Mouse (Mus musculus) layer of hippocampus, postnatal 14 days (tissue): ENCODE data around the gene Tbl1x. TPM values are rescaled to one million over a fixed set of nuclear protein-coding genes. Genes with fewer than 3 reads are reported as not detected.

Source experiments
- DNase-seq, 2 experiments: peaks; one replicate each; pipeline ENCODE4 v3.0.0; 2021 to 2022; ENCODE audit warnings: low spot score in 2 of 2, mixed read lengths in 1 of 2
- total RNA-seq, 2 experiments: library from RNA; stranded (reverse); gene quantifications; 2 replicates each; pipeline ENCODE4 v1.2.3; 2021

Gene Tbl1x
- total RNA-seq, 2 experiments from 2014 or later: 39.2 to 39.5 TPM

DNA sequence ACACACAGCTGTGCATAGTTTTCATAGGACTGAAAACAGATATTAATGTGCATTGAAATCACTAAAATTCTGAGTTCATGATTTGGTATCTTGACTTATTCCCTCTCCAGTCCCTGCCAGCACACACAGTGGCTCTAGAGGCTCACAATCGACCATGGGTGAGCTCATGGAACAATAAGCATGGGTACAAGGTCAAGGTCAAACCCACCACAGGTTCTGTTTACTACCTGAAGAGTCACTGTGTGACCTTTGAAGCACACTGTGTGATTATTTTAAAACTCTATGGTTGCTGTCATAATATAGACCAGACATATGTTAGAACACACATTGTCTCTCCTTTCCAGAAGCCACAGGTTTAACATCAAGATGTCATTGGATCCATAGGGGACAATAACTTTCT lies 96.7 kb downstream of the Tbl1x start:
- DNase-seq: no peak

DNA sequence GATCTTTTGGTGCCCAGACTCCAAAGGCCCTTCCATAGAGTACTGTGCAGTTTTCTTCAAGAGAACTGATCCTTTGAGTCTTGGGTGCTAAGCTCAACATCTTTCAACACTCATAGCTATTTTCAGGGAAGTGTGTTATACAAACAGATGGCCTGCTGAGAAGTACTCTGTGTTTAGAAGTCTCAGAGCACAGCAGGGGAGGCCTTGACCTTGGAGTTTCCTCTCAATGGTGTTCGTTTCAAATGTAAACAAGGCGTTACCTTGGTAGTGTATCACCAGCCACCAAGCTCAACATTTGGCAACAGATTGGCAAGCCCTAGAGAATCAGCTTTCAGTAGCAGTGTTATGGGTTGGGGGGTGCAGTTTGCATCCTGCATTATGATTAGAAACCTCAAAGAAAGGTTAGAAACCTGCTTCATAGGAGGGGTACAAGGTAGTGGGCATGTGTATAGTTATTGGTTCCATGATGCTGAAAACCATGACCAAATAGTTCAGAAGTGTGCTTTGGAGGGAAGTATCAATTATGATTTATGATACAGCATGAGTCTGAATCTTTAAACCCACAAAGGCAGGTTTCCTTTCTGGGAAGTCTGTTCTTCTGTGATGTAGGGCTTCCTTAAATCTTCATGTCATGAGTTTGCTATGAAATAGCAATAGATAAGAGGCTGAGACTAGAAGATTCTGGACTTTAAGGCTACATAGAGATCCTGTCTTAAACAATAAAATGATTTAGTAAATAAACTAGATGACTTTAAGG lies 98.3 kb downstream of the Tbl1x start:
- DNase-seq: no peak

DNA sequence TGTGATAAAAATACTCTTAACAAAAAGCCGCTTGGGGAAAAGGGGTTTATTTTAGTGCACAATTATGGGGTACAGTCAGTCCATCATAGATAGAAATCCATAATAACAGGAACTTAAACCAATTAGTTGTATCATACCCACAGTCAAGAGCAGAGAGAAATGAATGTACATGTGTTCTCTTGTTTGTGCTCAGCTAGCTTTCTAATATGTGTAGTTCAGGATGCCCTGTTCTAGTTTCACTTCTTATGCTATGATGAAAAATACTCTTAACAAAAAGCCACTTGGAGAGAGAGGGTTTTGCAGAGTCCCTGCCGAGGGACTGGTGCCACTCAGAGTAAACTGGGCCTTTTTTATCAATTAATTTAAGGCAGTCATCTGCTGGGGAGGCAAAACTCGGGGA lies 101.1 kb downstream of the Tbl1x start:
- no peak for DNase-seq

DNA sequence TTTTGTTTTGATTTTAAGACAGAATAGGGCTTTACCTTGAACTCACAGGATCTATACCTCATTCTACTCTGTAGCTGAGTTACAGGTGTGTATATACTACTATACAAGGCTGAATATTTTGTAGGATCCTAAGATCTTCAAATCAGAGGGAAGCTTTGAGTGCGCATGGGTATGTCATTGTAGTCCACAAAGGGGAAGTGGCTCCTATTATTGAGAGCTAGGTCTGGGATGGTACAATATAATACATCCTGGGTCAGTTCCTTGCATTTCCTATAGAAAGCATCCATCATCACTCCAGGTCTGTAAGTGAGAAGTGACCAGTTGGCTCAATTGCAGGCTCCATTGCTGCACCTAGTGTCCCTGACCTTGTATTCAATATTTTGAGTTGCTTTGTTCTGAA lies 102.2 kb downstream of the Tbl1x start:
- no peak for DNase-seq

DNA sequence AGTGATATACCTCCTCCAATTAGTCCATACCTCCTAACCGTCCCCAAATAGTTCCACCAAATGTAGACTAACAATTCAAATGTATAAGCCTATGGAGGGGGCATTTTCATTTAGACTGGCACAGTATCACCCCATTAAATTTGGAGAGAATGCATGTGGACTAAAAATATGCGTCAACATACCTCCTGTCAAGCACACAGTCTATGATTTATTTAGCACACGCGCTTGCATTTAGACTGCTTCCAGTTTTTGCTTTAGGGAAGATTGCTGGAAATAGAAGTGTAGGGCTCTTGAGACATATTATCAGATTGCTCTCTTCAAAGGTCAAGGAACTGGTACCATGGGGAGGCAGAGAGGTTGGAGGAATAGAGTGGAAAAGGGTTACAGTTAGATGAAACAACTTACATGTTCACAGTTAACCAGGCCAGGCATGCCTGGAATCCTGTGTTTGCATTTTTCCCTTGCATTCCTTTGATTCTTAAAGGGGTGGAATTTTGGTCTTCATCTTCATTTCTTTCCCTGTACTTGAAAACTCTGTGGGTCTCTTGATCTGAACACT lies 105.0 kb downstream of the Tbl1x start:
- DNase-seq: no peak

DNA sequence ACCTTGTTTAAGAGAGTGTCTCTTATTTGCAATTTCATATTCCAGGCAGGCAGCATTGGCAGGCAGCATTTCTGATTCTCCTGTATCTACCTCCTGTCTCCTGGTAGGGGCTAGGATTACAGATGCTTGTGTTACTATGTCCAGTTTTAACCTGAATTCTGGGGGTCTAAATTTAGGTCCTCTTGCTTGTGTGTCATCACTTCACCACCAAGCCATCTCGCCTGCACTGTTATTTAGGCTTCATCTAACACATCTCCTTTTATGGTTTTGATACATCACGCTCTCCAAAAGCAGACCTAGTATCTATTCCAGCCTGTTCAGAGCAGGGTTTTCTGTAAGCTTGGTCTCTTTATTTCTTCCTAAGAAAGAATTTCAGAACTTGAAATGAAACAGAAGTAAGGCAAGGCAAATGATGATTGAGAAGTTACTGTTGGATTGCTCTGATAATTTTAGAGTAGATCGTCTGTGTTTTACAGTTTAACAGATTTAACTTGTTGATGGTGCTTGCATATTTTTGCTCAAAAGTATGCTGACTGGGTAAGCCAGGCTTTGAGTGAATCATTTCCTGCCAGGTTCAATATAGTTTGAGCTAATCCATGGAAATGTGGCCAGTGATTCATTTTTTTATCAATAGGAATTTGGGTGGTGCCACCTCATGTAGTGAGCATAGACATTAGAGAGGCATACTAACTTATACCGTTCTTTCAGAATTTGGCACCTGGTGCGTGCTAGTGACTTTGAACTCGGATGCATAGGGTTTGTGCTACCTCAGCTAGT lies 106.7 kb downstream of the Tbl1x start:
- no peak for DNase-seq

DNA sequence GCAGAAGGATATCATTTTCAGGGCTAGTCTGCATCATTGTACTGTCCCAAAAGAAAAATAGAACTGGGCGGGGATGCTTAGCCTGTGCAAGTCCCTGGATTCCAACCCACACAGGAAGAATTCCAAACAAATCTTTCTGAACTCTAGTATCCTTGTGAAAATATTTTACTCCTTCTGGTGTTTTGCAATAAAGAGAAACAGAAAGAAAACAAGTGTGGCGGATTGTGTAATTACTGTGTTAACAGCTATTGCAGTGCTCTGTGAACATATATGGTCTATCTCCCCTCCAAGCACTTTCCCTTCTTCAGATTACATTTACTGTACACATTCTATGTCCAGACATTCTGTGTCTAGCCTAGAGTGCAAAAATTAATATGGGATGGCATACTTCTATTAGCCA lies 119.6 kb downstream of the Tbl1x start:
- DNase-seq: no peak

DNA sequence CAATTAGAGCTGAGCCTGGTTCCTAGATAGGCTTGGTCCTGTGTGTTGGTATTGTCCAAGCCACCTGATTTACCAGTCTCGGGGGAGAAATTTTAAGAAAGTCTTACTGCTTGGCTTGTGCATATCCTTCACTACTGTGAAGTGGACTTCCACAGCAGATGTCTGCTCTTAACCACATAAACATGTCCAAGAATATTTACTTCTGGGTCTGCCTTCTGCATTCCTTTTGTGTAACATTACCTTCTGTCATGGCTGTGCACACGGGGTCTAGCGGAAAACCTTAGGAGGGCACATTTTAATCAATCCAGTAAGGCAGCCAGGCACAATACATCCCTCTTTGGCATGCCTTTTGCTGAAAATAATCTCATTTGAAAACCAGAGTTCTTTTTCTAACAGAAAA lies 125.7 kb downstream of the Tbl1x start:
- DNase-seq: no peak

DNA sequence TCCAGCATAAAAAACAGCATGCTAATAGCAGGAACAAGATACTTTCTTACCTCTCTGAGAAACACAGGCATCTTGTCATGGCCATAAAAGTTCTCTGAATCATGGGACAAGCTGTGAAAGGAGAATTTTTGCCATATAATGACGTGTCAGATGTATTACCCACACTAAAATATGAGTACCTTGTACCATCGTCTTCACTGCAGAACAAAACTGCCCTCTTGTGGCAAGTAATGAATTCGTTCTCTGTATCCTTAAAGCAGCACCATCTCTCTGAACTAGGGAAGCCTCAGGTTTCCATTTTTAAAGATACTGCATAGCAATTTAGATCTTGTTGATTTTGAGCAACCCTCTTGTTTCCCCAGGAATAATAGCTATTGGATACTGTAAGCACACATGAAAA lies 127.3 kb downstream of the Tbl1x start:
- DNase-seq: peak; percentile 15 to 72

DNA sequence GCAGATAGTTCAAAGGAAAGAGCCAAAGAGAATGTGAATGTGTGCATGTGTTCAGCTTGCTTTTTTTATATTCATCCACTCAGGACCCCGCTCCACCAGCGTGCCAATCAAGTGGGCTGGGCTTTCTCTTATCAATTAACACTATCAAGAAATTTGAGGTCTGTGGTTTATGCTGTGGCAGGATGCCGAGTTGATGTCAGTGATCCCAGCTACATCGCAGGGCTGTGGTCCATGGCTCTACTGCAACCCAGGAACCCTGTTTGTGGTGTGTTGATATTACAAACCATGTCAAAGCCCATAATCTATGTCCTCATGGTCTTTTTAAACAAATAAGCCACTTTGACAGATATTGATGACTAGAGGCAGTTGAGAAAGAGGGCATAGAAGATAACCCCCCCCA lies 129.5 kb downstream of the Tbl1x start:
- no peak for DNase-seq

DNA sequence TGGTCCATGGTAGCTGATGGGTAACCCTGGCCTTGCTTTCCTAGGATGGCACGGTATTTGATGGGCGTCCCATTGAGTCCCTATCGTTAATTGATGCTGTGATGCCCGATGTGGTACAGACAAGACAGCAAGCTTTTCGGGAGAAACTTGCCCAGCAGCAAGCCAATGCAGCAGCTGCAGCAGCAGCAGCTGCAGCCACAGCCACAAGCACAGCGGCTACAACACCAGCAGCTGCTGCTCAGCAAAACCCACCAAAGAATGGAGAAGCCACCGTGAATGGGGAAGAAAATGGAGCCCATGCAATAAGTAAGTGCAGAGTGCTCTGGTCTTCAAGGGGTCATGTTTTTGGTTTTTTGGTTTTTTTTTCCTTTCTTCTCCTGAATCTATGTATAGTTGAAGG lies 135.4 kb downstream of the Tbl1x start:
- no peak for DNase-seq

DNA sequence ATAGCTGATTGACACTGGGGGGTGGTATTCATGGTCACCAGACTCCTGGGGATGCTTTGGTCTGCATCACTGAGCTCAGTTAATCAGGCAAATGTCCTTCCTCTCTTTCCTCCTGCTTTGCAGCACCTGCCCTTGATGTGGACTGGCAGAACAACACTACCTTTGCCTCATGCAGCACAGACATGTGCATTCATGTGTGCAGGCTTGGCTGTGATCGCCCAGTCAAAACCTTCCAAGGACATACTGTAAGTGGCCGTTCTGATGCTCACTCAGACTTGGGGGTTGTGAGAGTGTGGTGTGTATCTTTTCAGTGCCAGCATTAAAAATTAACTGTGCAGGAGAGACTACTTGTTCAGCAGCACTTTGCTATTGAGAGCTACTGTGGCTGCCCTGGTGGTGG lies 139.4 kb downstream of the Tbl1x start:
- DNase-seq: no peak

DNA sequence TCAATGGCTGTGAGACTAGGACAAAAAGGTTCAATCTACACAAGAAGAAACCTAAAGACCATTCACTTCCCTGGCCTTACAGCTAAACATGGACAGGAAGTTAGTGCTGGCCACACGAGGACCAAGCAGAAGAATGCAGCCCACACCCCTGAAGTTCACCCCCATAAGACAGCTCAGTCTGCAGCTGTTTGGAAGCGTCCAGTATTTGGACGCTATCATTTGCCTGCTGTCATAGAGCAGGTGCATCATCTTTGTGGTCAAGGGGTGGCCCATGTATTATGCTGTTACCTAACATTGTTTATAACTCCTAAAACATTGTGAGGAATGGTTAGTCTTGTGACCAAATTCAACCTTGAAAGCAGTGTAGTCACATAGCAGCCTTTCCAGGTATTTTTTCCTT lies 151.2 kb downstream of the Tbl1x start:
- DNase-seq: no peak

DNA sequence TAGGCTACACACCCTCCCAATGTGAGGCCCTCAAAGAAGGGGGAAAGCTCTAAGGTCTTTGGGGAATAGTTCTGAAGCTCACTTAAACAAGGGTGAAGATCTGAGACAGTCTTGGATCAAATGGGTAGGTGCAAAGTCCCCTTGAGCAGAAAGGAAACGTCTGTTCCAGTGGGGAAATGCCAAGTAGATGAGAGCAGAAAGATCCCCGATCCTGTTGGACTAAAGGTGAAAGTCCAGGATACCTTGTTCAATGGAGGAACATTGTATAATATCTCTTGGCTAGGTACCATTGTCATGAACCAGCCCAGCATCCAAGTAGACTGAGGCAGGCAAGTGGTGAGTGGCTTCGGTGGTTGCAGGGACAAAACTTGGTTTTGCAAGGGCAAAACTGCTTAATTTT lies 152.5 kb downstream of the Tbl1x start:
- DNase-seq: no peak

DNA sequence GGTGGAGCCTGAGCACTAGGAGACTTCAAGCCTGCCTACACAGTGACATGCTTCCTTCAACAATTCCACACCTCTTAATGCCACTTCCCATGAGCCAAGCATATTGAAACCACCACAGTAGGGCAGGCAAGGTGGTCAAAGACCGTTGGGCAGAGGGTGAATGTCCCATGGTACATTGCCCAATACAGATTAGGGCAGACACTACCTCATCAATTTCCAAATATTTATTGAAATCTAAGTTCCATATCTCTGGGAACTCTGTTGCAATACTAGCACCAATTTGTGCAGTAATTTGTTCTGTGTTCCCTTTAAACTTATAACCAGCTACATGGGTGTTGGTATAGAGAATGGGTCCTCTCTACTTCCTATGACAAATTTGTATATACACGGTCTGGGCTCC lies 154.2 kb downstream of the Tbl1x start:
- no peak for DNase-seq

DNA sequence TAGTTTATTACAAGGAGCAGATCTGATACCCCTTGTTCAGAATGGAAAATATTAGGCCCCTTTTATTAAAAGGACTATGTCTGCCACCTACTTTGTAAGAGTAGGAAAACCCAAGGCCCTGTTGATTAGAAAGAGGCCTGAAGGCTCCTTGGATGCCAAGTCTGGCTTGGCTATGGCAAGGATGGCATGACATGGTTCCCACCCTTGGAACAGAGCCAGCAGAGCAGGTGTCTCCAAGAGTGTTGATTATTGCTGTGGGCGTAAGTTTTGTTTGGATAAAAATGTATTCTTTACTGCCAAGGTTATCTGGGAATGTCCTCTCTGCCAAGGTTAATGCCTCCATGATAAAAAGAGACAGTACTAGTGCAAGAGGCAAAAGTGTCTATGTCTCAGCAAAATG lies 156.1 kb downstream of the Tbl1x start:
- no peak for DNase-seq

DNA sequence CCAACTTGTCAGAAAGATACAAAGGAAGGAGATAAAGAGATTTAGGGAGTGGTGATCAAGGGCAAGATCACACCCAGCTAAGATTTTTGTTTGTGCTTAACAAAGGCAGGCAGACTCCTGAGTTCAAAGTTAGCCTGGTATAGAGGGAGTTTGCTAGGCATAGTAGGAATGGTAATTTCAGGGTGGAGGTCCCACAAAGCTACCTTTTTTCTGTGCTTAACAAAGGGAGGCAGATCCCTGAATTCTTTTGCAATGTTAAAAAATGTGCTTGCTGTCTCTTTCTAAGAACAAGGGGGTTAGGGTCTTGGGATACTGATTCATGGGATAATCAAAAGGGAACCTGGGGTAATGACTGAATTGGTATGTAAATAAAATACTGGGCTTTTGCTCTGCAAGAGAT lies 156.6 kb downstream of the Tbl1x start:
- DNase-seq: no peak

DNA sequence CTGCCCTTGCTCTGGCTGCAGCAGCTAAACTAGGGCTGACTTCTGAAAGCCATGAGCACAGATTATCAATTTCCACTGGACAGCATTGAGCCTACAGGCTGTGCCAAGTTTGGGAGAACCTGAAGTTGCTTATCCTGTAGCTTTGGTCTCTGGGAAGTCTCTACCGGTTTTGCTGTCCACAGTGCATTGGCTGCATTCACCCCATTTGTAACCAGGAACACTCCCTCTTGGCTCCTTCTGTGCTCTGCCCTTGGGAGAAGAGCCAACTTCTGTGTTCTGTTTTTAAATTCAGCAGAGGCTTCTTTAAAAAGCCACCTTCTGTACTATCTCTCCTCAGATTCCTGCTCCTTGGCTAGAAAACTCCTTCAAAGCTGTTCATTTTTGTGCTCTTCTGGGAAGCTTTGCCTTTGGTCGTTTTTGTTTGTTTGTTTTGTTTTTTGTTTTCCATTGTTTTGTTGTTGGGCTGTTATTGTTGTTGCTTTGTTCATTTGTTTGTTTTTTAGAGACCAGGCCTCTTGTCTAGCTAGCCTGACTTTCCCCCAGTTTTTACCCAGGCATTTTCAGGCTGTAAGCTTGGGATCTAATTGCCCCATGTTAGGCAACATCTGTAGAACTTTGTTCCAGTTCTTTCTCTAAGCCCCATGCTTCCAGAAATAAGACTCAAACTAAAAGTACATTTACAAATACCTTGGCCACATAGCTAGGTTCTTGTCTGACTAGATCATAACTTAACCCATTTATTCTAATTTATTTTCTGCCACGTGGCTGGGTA lies 159.2 kb downstream of the Tbl1x start:
- peak in 1 of 2 experiments; percentile 3 for DNase-seq
